Mouse (Mus musculus): ENCODE results near the gene Naxe. TPM values are rescaled to one million over a fixed set of nuclear protein-coding genes. Genes with fewer than 3 reads are reported as not detected.

The Naxe gene
- polyA plus RNA-seq (2012; rRNA removed): 60.6 and 65.0 TPM in 2 replicates

GRCm38 (mm10) chr3:88057902-88058696 is at the start of gene Naxe:
TSS of gene Naxe (minus strand) at chr3:88058495.

GRCm38 (mm10) chr3:88081345-88082223 is 23.3 kb upstream of the Naxe start, which contains the start of gene Iqgap3:
TSS of gene Iqgap3 (plus strand) at chr3:88081971.

GRCm38 (mm10) chr3:88078204-88078603 is 19.9 kb upstream of the Naxe start, which contains the start of gene Ttc24:
TSS of gene Ttc24 (minus strand) at chr3:88078304.

GRCm38 (mm10) chr3:88042661-88043421 is 15.5 kb downstream of the Naxe start, which contains the start of gene Gpatch4:
TSS of gene Gpatch4 (plus strand) at chr3:88043108.

GRCm38 (mm10) chr3:88027434-88028186 is 30.7 kb downstream of the Naxe start, which contains the start of gene Hapln2:
TSS of gene Hapln2 (minus strand) at chr3:88027583.

Other genes starting within 250 kb of the Naxe start
- gene Pear1, start 234.2 kb downstream of the Naxe start, polyA plus RNA-seq (2012; rRNA removed): 33.1 and 38.2 TPM in 2 replicates
- 0.86 TPM in 2 replicates for gene Sh2d2a, start 211.7 kb downstream of the Naxe start, polyA plus RNA-seq (2012; rRNA removed)
- gene Prcc, start 172.9 kb downstream of the Naxe start, polyA plus RNA-seq (2012; rRNA removed): 28.8 and 34.8 TPM in 2 replicates
- gene Hdgf, start 152.2 kb downstream of the Naxe start, polyA plus RNA-seq (2012; rRNA removed): 71.1 and 78.8 TPM in 2 replicates
- gene Mrpl24, start 139.0 kb downstream of the Naxe start, polyA plus RNA-seq (2012; rRNA removed): 30.3 and 34.7 TPM in 2 replicates
- 8.5 and 10.1 TPM in 2 replicates for gene Isg20l2, start 128.2 kb downstream of the Naxe start, polyA plus RNA-seq (2012; rRNA removed)
- gene Rrnad1, start 127.8 kb downstream of the Naxe start, polyA plus RNA-seq (2012; rRNA removed): 28.7 and 33.5 TPM in 2 replicates
- not detected in 2 replicates for gene Crabp2, start 109.8 kb downstream of the Naxe start, polyA plus RNA-seq (2012; rRNA removed)
- 1.5 and 1.6 TPM in 2 replicates for gene Nes, start 87.4 kb downstream of the Naxe start, polyA plus RNA-seq (2012; rRNA removed)
- 1.8 and 2.2 TPM in 2 replicates for gene Bcan, start 58.3 kb downstream of the Naxe start, polyA plus RNA-seq (2012; rRNA removed)
- not detected in 2 replicates for gene Hapln2, start 30.9 kb downstream of the Naxe start, polyA plus RNA-seq (2012; rRNA removed)
- gene Gpatch4, start 15.4 kb downstream of the Naxe start, polyA plus RNA-seq (2012; rRNA removed): 2.9 and 3.4 TPM in 2 replicates
- gene Ttc24, start 19.8 kb upstream of the Naxe start, polyA plus RNA-seq (2012; rRNA removed): not detected in 2 replicates
- 14.6 and 15.6 TPM in 2 replicates for gene Iqgap3, start 23.5 kb upstream of the Naxe start, polyA plus RNA-seq (2012; rRNA removed)
- 96.8 and 113 TPM in 2 replicates for gene Mef2d, start 83.9 kb upstream of the Naxe start, polyA plus RNA-seq (2012; rRNA removed)
- gene Rhbg, start 196.2 kb upstream of the Naxe start, polyA plus RNA-seq (2012; rRNA removed): 3.8 and 7.4 TPM in 2 replicates
- gene Gm38392, start 228.7 kb upstream of the Naxe start, polyA plus RNA-seq (2012; rRNA removed): not detected in 2 replicates
- 0.81 and 2.0 TPM in 2 replicates for gene Tsacc, start 238.5 kb upstream of the Naxe start, polyA plus RNA-seq (2012; rRNA removed)
- gene Cct3, start 238.6 kb upstream of the Naxe start, polyA plus RNA-seq (2012; rRNA removed): 63.1 and 73.8 TPM in 2 replicates